Mouse (Mus musculus) kidney, postnatal 4 days (tissue): ENCODE data around the gene Mfsd4a.

Source experiments
- DNase-seq, 2 experiments: peaks; one replicate each; pipeline ENCODE4 v3.0.0; 2021; ENCODE audit warnings: mixed read lengths in 2 of 2

Mfsd4a gene

DNA sequence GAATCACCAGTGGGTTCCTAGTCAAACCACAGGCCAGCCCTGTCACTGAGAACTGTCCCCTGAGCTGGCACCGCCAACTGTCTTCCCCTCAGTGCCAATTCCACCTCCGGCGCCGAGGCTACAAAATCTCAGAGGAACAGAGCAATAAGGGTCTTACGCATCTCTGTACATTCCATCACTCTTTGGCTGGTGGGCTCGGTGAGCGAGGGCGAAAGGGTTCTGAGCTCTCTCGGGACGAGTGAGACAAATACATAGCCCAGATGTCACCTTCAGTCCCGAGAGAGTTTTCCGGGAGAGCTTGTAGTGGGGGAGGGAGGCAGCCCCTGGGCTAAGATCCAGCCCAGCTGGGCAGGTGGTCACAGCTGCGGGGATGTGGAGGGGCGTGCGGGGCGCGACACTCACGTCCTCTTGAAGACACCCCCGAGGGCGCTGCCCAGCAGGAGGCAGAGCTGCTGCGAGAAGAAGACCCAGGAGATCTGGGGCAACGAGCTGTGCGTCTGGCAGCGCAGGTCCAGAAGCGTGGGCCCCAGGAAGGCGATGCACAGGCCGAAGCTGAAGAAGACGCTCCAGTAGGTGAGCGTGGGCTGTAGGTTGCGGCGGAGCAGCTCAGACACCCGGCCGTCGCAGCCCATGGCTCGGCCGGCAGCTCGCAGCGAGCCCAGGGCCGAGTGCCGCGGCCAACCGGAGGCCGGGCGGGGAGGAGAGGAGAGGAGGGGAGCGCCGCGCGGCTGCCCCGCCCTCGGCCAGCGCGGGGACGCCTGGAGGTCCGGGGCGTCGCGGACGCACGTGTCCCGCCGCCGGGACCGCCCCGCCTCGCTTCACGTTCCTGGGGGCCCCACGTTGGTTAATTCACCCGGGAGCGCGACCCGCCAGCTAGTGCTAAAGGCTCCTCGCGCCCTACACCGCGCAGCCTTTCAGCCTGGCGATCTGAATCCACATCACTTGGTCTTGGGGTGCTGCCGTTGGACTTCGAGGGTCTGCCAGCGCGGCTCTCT, at the start of gene Mfsd4a:
TSS of gene Mfsd4a (minus strand) at position 802 of the 995 bp plus-strand sequence.
- DNase-seq, result peak; percentile 62 to 77

DNA sequence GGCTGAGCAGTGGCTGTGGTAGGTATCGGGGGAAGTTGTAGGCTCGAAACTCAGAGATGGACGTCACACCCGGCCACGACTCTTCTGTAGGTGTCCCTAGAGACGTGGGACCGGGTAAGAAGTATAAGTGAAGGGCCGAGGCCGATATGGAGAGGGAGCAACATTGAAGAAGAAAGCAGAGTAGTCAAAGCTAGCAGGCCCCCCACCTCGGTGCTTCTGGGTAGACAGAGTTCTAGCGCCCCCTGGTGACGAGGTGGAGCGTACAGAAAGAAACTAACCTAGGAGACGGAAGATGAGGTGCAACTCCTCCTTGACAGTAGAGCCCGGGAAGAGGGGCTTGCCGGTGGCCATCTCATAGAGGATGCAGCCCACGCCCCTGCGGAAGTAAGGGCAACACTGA, 48.7 kb upstream of the Mfsd4a start:
- peak; percentile 84 for DNase-seq

DNA sequence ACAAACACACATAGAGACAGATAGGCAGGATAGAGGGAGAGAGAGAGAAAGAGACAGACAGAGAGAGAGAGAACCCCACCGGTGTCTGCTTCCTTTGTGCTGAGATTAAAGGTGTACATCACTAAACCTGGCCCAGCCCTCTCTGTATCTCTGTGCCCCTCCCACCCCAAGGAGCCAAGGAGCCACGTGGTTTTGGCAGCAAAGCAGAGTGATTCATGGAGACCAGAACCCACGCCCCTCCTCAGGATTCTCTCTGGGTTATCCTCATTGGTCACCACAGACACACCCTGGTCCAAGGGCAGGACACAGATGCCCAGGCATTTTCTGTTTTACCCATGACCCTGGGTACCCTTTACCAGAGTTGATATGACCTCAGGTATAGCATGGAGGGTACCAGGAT, 45.2 kb upstream of the Mfsd4a start:
- DNase-seq, result no peak

DNA sequence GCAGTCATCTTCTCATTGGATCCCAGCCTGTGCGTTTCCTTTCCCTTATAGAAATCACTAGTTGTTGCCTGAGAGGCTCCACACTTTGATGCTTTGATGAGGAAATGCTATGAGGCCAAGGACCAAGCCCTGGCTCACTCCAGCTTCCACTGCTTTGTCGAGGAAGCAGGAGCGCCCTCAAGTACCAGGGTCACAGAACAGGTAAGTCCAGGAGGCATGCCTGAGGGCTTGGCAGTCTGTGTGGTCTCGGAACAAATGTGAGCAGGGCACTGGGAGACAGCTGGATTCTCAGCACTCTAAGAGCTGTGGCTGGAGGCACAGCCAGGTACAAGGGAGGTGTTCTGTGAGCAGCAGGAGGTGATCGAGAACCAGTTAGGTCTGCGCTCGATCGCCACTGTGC, 44.6 kb upstream of the Mfsd4a start:
- no peak for DNase-seq

DNA sequence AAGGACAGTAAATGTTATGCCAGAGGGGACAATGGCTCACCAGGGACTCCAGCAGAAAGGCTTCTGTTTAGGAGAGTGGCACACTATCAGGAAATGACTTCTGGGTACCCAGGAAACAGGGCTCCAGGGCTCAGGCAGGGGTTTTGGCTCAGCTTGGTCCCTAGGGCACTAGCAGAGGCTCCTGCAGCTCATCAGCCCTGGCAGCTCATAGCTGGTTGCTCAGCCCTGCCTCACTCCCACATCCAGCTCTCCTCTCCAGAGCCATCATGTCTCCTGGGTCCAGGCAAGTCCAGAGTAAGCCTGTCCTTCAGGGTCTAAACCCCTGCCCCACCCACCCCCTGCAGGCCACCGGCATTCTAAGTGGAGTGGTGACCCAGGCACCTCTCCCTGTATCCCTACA, 43.5 kb upstream of the Mfsd4a start:
- DNase-seq, result no peak

DNA sequence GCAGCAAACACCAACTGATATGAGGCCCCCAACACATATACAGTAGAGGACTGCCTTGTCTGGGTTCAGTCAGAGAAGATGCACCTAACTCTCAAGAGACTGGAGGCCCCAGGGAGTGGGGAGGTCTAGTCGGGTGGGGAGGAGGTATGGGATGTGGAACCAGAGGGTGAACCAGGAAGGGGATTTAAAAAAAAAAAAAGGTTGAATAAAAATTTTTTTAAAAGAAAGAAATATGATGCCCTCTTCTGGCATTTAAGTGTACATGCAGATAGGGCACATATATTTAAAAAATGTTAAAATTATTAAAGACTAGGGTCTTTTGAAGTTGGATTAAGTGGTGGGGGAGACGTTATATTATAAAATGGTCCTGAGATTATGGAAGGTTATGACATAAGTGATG, 41.5 kb upstream of the Mfsd4a start:
- DNase-seq, result no peak

DNA sequence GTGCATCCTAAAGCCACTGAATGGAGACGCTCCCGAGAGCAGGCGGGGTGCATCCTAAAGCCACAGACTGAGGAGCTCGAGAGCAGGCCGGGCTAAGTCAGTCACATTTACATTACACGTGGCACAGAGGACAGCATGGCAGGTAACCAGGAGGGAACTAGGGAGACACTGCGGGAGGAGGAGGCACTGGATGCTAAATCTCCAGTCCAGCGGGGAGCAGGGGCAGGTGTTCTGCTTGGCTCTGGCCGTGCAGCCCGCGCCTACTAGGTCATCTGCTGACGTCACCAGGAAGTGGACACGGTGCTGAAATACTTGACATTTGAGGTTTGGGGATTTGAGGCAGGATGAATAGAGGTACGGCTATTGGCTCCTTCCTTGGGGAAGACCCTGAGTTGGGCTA, 36.5 kb upstream of the Mfsd4a start:
- no peak for DNase-seq

DNA sequence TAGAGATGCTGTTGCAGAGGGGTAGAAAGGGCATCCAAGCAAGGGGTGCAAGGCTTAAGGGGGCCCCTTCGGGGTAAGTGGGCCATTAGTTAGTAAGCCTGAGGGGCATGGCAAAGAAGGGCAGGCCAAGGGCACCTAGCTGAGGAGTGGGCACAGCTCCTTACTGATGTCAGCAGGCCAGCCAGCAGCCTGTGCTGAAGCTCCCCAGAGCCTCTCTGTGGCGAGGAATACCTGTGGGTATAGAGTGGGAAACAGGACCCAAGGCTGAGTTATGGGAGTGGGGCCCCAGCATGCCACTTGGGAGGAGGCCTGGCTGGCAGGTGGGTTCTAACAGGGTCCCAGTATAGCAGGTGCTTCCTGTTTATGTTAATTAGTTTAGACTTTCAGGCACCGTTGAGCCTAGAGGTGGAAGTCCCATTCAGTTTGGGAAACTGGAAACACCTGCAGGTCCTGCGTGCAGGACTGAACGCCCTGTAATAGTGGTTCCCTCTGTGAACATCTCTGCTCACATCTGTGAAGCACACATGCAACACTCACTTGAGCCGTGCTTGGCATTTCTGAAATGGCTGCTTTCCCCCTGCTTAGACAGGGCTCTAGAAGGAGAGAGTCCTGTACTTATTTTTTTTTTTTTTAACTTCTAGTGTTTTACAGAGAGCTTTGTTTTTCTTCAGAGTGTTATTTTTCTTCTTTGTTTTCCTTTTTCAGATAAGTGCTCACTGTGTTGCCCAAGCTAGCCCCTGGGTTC, 34.3 kb upstream of the Mfsd4a start:
- no peak for DNase-seq

DNA sequence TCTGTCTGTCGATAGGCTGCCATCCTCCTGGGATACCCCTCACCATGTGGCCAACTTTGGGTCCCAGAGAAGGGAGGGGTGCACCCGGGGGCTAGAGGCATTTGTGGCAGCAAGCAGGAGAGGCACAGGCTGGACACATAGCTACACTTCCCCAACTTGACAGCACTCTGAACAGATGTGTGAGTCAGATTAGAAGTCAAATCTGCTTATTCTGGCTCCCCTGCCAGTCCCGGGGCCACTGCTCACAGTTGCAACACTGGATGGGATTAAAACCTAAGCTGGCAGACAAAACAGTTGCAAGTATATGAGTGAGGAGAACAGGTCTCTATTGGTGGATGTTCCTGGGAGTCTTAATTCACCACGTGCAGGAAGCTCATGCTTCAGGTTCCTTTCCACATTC, 31.9 kb upstream of the Mfsd4a start:
- no peak for DNase-seq

DNA sequence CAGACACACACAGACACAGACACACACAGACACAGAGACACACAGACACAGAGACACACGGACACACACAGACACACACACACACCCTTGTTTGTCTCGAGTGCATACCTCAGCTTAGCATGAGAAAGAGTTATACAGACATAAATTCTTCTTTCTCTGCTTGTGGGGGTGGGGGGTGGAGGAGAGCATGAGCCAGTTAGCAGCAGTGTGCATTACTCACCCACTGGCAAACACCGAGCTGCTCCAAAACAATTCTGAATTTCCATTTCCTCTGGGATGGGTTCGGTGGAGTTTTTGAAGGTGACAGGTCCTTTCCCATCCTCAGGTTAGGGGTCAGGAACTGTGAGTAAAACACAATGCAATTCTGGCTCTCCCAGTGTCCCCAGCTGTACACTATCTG, 31.2 kb upstream of the Mfsd4a start:
- DNase-seq, result no peak

DNA sequence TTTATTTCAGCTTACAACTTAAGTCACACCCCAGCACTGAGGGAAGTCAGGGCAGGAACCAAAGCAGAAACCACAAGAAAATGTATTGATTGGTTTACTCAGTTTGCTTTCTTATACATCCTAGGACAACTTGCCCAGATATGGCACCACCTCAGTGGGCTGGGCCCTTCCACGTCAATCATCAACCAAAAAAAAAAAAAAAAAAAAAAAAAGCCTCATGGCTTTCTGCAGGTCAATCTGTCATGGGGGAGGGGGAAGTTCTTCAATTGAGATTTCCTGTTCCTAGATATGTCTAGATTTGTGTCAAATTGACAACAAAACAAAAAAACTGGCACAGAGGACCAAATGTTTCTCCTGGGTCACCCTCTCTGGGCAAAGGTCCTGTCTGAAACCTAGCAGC, 30.2 kb upstream of the Mfsd4a start:
- no peak for DNase-seq

DNA sequence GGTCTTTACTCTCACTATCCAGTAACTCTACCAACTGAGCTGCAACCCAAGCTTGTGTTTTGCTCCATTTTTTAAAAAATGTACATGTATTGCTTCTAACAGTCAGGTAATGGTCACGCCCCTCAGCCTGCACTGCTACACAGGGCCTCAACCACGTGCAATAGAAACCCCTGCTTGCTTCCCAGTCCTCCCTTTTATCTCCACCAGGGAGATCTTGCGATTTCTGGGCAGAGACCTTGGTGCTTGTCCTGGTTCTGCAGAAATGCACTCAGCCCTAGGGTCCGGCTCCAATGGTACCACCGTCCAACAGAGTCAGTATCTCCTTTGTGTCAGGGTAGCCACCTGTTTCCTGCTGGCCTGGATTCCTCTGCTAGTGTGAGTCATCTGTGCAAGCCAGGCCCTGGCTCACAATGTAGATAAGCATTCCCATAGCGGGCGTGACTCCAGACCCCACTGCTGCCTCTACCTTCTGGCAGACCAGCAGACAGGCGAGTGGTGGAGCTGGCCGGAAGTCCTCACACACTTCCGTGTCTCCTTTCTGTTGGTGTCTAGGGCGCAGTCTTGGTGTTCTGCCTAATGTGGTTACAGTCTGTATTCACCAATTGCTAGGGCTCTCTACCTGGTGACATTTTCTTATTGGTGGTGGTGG, 27.6 kb upstream of the Mfsd4a start:
- peak in 1 of 2 experiments; percentile 44 for DNase-seq

DNA sequence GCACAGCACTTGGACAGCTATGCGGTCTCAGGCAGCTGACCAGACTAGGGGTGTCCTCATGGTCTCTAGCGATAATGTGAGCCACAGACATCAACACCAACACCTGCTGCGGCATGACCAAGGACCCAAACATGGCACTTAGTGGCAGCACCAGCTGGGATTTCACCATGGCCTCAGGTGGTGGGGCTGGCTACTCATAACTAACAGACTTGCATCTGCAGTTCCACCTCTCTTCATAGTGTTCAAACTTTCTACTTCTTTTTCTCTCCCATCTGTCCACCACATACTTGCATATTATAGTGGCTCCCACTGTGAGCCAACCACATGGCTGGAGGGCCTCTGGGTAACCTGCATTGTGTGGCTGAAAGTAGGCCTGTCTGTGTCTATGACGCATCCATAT, 25.4 kb upstream of the Mfsd4a start:
- DNase-seq, result no peak

DNA sequence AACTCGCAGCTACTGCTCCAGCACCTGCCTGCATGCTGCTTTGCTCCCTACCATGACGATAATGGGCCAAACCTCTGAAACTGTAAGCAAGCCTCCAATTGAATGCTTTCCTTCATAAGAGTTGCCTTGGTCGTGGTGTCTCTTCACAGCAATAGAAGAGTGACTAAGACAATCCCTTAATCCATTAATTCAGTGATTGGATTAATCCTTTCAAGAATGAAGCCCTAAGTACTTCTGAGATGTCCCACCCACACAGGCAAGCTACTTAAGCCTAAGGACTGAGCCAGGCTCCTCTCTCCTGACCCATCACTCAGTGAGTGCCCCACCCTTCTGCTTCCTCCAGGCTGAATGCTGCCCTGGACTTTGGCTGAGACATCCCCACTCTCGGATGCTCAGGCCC, 22.4 kb upstream of the Mfsd4a start:
- DNase-seq, result no peak

DNA sequence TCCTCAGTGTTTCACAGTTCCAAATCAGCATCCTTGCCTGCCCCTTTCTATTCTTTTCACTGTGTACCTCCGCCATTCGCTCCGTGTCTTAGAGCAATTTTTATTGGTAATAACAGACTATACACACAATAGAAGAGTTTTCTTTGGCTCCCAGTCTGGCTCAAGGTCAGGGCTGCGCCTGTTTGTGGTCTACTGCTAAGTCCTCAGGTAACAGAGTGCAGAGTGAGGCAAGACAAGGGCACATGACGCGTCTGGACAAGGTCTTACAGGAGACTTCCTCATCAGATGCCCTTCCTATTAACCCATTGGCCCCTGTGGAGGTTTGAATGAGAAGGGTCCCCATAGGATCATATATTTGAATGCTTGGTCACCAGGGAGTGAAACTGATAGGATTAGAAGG, 21.9 kb upstream of the Mfsd4a start:
- DNase-seq, result no peak

DNA sequence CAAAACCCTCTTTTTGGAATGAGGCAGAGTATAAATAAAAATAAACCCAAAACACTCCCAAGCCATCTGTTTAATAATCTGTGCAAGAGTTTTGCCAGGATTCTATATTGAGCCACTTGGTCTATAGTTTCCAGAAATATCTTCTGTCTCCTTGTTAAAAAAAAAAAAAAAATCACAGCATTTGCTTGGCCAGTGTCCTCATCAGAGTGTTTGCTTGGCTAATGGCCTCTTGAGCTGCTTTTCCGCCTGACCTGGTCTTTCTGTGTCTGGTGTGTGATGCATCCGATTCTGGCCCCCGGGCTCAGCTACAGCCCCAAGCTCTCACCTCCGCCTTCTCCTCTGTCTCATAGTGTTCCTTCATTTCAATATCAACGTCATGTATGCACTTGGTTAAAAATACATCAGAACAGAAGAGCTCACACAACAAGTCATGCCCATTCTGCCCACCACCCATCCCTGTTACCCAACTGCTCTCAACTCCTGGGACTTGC, 20.4 kb upstream of the Mfsd4a start:
- no peak for DNase-seq

DNA sequence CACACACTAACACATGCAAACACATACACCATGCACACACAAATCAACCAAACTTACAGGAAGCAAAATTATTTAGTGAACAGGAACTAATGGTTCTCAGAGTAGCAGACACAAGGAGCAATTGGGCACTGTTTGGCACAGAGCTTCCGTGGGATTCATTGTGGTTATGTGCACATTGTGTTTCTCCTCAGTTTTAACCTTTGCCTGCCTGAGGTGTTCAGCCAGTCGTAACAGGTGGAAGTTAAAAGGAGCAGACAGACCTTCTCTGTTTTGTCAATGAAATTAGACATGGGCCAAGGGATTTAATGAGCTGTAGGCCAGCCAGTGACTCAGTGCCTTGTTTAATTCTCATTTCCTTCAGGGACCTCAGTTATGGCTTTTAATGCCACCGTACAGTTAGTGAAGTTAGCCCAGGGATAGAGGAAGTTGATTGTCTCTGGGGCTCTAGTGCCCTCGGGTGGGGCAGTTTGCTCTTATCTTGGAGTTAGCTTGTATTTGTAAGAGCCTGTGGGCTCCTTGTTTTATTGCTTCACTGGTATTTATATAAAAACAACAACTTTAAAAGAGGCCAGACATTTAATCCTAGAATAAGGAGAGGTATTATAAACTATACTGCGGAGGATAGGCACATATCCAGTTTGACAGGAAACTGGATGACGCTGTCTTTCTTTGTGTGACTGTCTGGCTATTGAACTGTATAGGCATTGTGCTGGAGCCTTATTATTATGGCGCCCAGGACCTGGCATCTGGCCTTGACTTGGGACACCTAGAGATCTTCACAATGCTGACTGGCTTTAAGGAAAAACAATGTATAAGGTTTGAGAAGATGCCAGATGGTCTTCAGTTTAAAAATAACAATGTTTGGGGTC, 17.6 kb upstream of the Mfsd4a start:
- DNase-seq, result no peak

DNA sequence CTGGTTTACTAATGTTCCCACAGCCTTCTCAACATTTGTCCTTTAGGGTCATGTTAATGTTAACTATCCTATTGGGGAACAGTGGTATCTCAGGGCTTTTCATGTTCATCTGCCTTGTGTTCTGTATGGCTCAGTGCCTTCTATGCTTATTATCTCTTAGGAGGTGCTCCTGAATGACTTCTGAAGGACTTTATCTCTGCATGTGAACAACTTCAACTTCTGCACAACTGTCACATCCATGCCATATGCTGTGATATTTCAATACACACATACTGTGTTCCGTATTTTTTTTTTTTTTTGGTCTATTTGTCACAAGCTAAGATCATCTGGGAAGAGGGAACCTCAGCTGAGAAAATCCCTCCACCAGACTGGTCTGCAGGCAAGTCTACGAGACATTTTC, 10.6 kb upstream of the Mfsd4a start:
- no peak for DNase-seq

DNA sequence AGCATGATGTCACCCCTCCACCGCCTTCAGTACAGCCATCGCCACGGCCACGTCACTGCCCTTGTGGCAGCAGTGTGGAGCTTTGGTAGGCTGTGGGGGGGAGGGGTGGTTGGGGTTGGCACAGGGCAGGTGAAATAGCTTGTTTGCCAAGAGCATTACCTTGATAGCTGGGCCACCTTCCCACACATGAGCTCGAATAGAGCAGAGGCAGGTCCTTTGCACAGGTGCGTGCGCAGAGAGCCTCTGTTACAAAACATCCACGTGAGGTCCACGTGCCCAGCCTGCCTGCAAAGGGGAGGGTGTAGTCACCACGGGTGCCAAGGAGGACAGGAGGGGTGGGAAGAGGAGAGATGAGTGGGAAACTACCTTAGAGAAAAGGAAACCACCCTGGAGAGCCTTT, 7.7 kb upstream of the Mfsd4a start:
- DNase-seq, result peak in 1 of 2 experiments; percentile 25

DNA sequence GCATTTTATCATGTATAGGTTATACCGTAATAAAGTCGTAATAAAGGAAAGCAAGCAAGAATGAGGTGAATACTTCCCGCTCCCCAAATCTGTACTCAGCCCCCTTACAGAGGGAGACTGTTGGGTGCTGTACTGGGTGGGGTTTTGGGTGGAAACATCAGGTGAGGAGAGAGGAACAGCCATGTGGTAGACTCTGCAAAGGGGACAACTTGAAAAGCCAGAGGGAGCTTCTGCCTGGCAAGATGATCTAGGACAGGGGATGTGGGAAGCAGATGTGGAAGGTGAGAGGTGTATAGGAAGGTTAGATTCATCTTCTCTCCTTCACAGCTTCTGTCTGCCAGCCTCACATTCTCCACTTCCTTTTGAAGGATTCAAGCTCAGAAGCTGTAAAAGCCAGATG, 2.8 kb upstream of the Mfsd4a start:
- no peak for DNase-seq

DNA sequence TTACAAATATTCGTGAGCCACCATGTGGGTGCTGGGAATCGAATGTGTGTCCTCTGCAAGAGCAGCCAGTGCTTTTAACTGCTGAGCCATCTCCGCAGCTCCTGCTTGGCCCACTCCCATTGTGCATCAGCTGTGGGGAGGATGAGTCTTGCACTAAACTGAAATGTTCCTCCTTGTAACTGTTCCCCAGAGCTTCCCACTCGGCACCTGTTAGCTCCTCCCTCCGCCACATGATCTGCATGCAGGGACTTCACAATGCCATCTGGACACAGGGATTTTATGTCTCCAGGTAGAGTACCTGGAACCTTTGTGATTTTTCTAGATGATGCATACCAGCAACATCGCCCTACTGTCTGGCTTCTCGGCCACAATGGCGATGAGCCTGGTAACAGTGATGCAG, 1.6 kb upstream of the Mfsd4a start:
- no peak for DNase-seq

DNA sequence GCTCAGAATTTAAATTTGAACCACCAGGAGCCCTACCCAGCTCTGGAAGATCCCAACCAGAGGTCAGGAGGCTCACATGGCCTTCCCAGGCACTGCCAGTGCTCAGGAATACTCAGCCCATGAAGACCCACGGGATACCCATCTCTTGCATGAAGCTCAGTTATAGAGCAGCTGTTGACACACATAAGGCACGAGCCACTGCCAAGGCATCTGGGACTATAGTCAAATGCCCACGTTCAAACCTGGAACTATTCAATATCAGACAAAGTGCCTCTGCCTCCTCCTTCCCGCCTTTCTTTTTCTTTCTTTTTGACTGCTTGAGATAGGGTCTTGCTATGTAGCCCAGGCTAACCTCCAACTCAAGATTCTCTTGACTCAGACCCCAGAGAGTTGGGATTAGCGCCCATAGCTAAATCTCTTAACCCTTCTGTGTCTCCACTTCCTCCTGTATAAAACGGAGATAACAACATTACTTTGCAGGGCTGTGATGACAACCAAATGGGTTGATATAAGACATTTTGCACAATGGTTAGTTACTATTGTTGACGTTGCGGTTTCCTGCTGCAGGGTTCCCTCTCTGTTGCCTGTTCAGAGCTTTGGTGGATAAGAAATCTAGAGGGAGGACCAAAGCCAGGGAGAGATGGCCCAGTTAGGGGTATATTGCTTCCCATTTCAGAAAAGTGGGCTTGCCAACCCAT, 2.2 kb downstream of the Mfsd4a start:
- DNase-seq, result no peak
